21 mouse cellular contexts compared by ENCODE assay signal in genomic region chr1:139007475-139007874, GRCm38 (mm10).
"Had no signal": no experiment of that assay in that cellular context is flagged by ENCODE, and none has a peak within 500 bp of the region (broad histone marks: within the 10 kb centered on the region; RNA-seq: fewer than 3 reads in every experiment).

No protein-coding gene starts in this region.

- ATAC-seq: midbrain, embryonic 16.5 days had no signal

- H3K9me3 ChIP-seq: midbrain, embryonic 10.5 days; midbrain, embryonic 12.5 days; neural tube, embryonic 13.5 days; neural tube, embryonic 15.5 days; stomach, embryonic 15.5 days had no signal

- H3K4me3 ChIP-seq: midbrain, embryonic 10.5 days; midbrain, embryonic 12.5 days; myocyte; neural tube, embryonic 13.5 days; neural tube, embryonic 15.5 days; stomach, embryonic 15.5 days had no signal

- DNase-seq: lung, adult 18-20 months; lung, embryonic 14.5 days; lung, postnatal 10 days; lung, postnatal 4 days; midbrain, embryonic 14.5 days; retina, postnatal 1 day; right cerebral cortex, adult 18-20 months; right cerebral cortex, postnatal 25 days; right cerebral cortex, postnatal 4 days; spleen, adult 18-20 months; thymus, adult 18-20 months; thymus, postnatal 14 days; thymus, postnatal 36 days had no signal

- H3K27me3 ChIP-seq: neural tube, embryonic 13.5 days; neural tube, embryonic 15.5 days; stomach, embryonic 15.5 days had no signal

- H3K4me1 ChIP-seq: midbrain, embryonic 12.5 days; neural tube, embryonic 13.5 days; neural tube, embryonic 15.5 days; stomach, embryonic 15.5 days had no signal

- H3K4me2 ChIP-seq: lung, embryonic 14.5 days; midbrain, embryonic 12.5 days; neural tube, embryonic 13.5 days; neural tube, embryonic 15.5 days; stomach, embryonic 15.5 days had no signal

- H3K27ac ChIP-seq: midbrain, embryonic 10.5 days; midbrain, embryonic 12.5 days; neural tube, embryonic 13.5 days; neural tube, embryonic 15.5 days; stomach, embryonic 15.5 days; stomach, postnatal 0 days had no signal

- H3K9ac ChIP-seq: lung, embryonic 14.5 days; midbrain, embryonic 12.5 days; neural tube, embryonic 13.5 days; neural tube, embryonic 15.5 days; stomach, embryonic 15.5 days had no signal

- H3K36me3 ChIP-seq: midbrain, embryonic 10.5 days; midbrain, embryonic 12.5 days; neural tube, embryonic 13.5 days; neural tube, embryonic 15.5 days; stomach, embryonic 15.5 days had no signal
